Mouse (Mus musculus): ENCODE data around the gene Olfr654. TPM values are rescaled to one million over a fixed set of nuclear protein-coding genes. Genes with fewer than 3 reads are reported as not detected.

Olfr654 gene
- not detected for polyA plus RNA-seq (2014; fragmentation: Illumina TruSeq; extraction: RNeasy Lipid Tissue Mini Kit (QIAGEN cat#74804); ENCODE audit: low read depth, low replicate concordance)

DNA sequence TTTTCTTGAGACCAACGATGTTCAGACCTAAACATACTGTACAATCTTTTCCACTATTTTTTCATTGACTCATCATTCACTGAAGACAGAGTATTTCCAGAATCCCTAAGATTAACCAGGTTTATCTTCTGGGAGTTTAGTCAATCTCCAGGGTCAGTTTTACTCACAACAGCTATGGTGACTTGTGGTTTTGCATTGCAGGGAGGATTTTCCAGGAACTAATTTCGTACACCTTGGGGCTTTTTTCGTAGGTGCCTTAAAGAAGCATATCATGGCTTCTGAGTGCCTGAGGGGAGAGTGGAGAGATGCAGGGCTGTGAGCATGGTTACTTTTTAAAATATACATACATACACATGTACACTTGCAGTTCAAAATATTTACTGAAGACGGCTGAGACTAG lies at the start of gene Olfr654:
Gene Olfr654, plus strand, starts transcription at position 301 of the 400 bp plus-strand sequence.

DNA sequence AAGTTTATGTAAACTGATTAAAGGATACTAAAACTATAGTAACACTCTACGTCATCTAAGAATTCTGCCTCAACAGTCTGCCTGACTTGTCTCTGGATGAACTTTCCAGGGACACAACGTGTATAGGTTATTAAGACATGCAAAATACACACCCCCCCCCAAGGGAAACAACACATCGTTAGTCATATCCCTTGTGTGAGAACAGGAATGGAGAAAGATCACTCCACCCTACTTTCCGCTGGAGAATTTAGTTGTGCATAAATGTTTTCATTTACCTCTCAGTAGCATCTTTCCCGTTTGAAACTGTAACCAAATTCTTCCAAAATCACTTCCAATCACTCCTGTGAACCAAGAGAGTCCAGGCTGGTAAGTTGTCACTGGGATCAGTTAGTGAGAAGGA lies 37.0 kb upstream of the Olfr654 start, which contains the start of gene Olfr651:
Gene Olfr651, plus strand, starts transcription at position 301 of the 400 bp plus-strand sequence.

DNA sequence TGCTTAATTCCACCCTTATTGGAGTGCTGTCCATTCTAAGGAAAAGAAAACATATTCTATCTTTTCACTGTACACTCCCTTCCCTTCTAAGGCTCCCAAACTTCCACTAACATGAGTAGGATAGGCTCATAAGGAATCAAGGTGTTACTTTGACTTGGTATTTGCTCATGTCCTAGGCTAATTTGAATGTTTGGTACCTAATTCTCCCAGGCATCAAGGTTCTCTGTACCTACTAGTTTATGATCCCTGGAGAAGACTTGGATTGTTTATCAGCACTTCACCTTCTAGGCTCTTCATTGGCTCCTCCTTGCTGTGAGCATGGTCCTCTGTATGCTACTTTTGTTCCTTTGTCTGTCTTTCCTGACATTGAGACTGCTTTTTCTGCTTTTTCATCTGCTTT lies 26.2 kb upstream of the Olfr654 start, which contains the start of gene Olfr652:
Gene Olfr652, plus strand, starts transcription at position 301 of the 400 bp plus-strand sequence.

DNA sequence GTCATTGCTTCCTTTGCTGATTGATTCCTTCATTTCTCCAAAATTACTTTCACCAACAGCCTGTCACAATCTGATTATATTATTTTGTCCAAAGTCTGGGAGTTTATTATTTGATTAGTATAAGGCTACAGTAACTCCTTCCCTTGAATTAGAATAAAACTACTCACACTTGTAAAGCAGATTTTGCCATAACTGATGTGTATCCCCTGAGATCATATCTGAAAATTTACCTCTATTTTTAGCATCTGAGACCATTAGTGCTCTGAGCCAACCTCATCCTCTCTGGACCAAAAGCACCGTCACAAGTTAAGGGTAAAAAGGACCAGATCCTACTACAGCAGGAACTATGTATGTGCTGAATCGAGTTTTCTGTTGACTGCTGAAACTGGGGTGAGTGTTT lies 9.8 kb upstream of the Olfr654 start, which contains the start of gene Olfr653:
Gene Olfr653, plus strand, starts transcription at position 301 of the 400 bp plus-strand sequence.

DNA sequence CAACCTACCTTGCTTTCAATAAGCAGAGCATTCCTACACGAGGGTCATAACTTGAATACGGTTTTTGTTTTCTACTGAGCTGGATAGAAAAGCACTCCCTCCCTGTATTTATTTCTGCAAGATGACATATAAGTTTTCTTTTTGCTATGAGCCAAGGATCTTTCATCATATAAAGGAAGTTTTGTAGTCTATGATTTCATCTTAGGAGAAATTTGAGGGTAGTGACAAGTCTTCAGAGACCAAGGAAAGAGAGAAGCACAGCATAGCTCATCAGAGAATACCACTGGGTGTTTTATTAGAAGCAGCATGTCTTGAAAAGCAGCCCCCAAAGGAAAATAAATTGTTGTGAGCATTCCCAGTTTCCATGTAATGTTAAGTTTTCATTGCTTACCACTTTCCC lies 14.9 kb downstream of the Olfr654 start, which contains the start of gene Olfr655:
Gene Olfr655, minus strand, starts transcription at position 101 of the 400 bp plus-strand sequence.

DNA sequence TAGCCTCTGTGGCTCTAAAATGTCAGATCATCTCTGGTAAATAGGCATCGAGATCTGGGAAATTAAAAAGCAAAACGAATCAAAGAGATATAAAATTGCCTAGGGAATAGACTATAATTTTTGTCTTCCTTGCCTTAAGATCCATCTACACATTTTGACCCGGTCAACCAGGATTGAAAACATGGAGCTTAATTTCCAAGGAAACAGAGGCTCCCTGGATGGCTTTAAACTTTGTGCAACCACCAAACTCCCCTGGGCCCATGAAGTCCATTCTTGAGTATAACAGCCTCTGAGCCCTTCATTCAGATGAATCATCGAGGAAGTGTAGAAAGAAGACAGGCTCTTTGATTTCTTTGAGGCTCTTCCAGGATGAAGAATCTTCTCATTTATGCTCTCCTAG lies 26.8 kb downstream of the Olfr654 start, which contains the start of gene Olfr656:
Gene Olfr656, plus strand, starts transcription at position 301 of the 400 bp plus-strand sequence.

DNA sequence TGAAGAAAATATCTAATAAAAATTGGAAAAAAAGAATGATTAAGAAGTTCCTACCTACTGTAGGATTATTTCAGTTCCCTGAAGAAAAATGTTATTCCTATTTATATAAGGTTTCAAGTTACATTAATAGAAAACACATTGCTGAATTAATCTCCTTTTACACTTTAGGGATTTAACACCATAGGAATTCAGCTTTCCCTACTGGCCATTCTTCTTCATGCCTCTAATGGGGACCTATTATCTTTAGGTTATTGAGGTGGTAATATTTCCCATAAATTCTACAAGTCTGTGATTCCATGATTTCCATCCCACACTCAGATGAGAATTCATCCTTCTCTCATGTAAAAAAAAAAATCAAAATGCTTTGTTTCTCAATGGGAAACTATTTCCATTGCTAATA lies 37.7 kb downstream of the Olfr654 start, which contains the start of gene Olfr657:
Gene Olfr657, plus strand, starts transcription at position 301 of the 400 bp plus-strand sequence.

Other genes with a start within 250 kb of the Olfr654 start
- 13.9 TPM for gene Trim12c, start 233.7 kb upstream of the Olfr654 start, polyA plus RNA-seq (2014; fragmentation: Illumina TruSeq; extraction: RNeasy Lipid Tissue Mini Kit (QIAGEN cat#74804); ENCODE audit: low read depth, low replicate concordance)
- 0.12 TPM for gene Trim30b, start 217.1 kb upstream of the Olfr654 start, polyA plus RNA-seq (2014; fragmentation: Illumina TruSeq; extraction: RNeasy Lipid Tissue Mini Kit (QIAGEN cat#74804); ENCODE audit: low read depth, low replicate concordance)
- not detected for gene Trim30c, start 186.2 kb upstream of the Olfr654 start, polyA plus RNA-seq (2014; fragmentation: Illumina TruSeq; extraction: RNeasy Lipid Tissue Mini Kit (QIAGEN cat#74804); ENCODE audit: low read depth, low replicate concordance)
- 12.9 TPM for gene Trim30a, start 121.8 kb upstream of the Olfr654 start, polyA plus RNA-seq (2014; fragmentation: Illumina TruSeq; extraction: RNeasy Lipid Tissue Mini Kit (QIAGEN cat#74804); ENCODE audit: low read depth, low replicate concordance)
- 5.3 TPM for gene Trim30d, start 79.2 kb upstream of the Olfr654 start, polyA plus RNA-seq (2014; fragmentation: Illumina TruSeq; extraction: RNeasy Lipid Tissue Mini Kit (QIAGEN cat#74804); ENCODE audit: low read depth, low replicate concordance)
- gene Olfr651, start 36.9 kb upstream of the Olfr654 start, polyA plus RNA-seq (2014; fragmentation: Illumina TruSeq; extraction: RNeasy Lipid Tissue Mini Kit (QIAGEN cat#74804); ENCODE audit: low read depth, low replicate concordance): not detected
- not detected for gene Olfr652, start 26.1 kb upstream of the Olfr654 start, polyA plus RNA-seq (2014; fragmentation: Illumina TruSeq; extraction: RNeasy Lipid Tissue Mini Kit (QIAGEN cat#74804); ENCODE audit: low read depth, low replicate concordance)
- not detected for gene Olfr653, start 9.7 kb upstream of the Olfr654 start, polyA plus RNA-seq (2014; fragmentation: Illumina TruSeq; extraction: RNeasy Lipid Tissue Mini Kit (QIAGEN cat#74804); ENCODE audit: low read depth, low replicate concordance)
- gene Olfr655, start 14.8 kb downstream of the Olfr654 start, polyA plus RNA-seq (2014; fragmentation: Illumina TruSeq; extraction: RNeasy Lipid Tissue Mini Kit (QIAGEN cat#74804); ENCODE audit: low read depth, low replicate concordance): not detected
- not detected for gene Olfr656, start 26.9 kb downstream of the Olfr654 start, polyA plus RNA-seq (2014; fragmentation: Illumina TruSeq; extraction: RNeasy Lipid Tissue Mini Kit (QIAGEN cat#74804); ENCODE audit: low read depth, low replicate concordance)
- gene Olfr657, start 37.8 kb downstream of the Olfr654 start, polyA plus RNA-seq (2014; fragmentation: Illumina TruSeq; extraction: RNeasy Lipid Tissue Mini Kit (QIAGEN cat#74804); ENCODE audit: low read depth, low replicate concordance): not detected
- gene Olfr658, start 60.3 kb downstream of the Olfr654 start, polyA plus RNA-seq (2014; fragmentation: Illumina TruSeq; extraction: RNeasy Lipid Tissue Mini Kit (QIAGEN cat#74804); ENCODE audit: low read depth, low replicate concordance): not detected
- not detected for gene Olfr659, start 79.7 kb downstream of the Olfr654 start, polyA plus RNA-seq (2014; fragmentation: Illumina TruSeq; extraction: RNeasy Lipid Tissue Mini Kit (QIAGEN cat#74804); ENCODE audit: low read depth, low replicate concordance)
- gene Olfr661, start 99.5 kb downstream of the Olfr654 start, polyA plus RNA-seq (2014; fragmentation: Illumina TruSeq; extraction: RNeasy Lipid Tissue Mini Kit (QIAGEN cat#74804); ENCODE audit: low read depth, low replicate concordance): not detected
- gene Usp17le, start 190.4 kb downstream of the Olfr654 start, polyA plus RNA-seq (2014; fragmentation: Illumina TruSeq; extraction: RNeasy Lipid Tissue Mini Kit (QIAGEN cat#74804); ENCODE audit: low read depth, low replicate concordance): not detected

Measured in kidney, adult 10 weeks (tissue).